Mouse (Mus musculus) lung, adult 18-20 months (tissue): ENCODE results near the gene Dnajb1.

Source experiments
- DNase-seq, 2 experiments: peaks; one replicate each; pipeline ENCODE4 v3.0.0; 2022; ENCODE audit warnings: mixed read lengths in 2 of 2

The Dnajb1 gene

DNA sequence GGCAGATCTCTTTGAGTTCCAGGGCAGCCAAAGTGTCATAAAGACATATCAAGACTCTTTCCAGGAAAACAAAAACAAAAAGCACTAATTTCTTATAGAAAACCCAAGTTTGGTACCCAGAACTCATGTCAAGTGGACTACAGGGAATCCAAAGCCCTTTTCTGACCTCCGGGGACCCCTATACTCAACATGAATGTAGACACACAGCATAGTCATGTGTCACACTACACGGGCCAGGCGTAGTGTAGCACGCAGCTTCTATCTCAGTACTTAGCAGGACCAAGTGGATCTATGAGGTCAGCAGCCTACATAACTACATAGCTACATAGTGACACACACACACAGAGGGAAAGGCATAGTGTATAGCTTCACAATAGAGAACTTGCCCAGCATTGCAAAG, 5.7 kb downstream of the Dnajb1 start:
- no peak for DNase-seq

DNA sequence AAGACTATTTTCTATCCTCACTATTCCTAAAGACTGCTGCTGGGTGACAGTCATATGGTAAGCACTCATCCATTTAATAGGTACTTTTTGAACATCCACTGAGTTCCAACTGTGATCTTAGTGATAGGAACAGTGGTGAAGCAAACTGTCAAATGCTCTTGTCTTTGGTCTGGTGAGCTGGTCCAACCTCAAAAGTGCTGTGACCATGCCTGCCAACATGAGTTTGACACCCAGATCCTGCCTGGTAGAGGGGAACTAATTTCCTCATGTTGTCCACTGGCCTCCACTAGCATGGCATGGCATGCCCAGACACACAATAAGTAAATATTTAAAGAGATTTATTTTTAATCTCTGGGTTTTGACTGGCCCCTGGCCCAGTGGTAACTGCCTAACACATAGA, 8.6 kb downstream of the Dnajb1 start:
- no peak for DNase-seq

- no peak for DNase-seq
These were observed 9.1 kb downstream of the Dnajb1 start for GRCm38 (mm10) chr8:83617111-83617510.

DNA sequence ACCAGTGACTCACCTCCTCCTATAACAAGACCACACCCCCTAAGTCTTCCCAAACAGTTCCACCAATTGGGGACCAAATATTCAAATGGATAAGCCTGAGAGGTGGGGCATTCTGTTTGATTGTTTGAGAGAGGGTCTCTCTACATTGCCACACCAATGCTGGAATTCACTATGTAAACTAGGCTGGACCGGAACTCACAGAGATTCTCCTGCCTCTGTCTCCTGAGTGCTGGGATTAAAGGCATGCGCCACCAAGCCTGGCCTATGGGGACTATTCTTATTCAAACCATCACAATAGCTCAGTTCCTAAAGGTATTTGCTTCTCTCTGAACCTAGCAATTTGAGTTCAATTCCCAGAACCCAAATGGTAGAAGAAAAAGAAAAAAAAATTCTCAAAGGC, 10.6 kb downstream of the Dnajb1 start:
- DNase-seq, result no peak

- DNase-seq, result no peak
These were observed 11.7 kb downstream of the Dnajb1 start for GRCm38 (mm10) chr8:83619568-83620285.

- DNase-seq, result no peak
These were observed 13.8 kb downstream of the Dnajb1 start for GRCm38 (mm10) chr8:83621691-83622388.

DNA sequence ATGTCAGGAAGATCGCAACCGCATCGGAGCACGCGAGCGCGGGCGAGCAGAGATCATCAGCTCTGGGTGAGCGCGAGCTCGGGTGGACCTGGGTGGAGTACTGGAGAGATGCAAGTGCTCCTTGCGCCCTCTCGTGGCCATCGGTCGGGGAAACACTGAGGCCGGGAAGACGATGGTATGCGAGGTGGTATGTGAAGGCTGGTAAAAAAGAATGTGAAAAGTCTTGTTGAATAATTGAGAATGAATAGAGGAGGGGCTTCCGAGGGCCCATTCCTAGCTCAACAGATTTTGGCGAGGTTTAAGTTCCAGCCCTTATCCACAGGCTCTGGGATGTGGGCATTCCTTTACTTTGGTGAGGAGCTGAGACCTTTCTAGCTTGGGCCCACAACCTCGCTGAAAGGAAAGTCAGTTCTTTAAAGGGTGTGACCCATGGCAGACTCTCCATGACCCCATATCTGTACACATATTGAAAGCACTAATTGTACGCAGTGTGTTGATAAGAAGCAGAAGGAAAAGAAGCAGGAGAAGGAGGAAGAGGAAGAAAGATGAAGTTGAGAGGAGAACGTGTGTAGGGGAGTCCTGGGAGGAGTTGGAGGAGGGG, 14.5 kb downstream of the Dnajb1 start:
- DNase-seq, result peak; percentile 86 to 91

GRCm38 (mm10) chr8:83623549-83623948, 15.6 kb downstream of the Dnajb1 start:
- DNase-seq, result no peak

DNA sequence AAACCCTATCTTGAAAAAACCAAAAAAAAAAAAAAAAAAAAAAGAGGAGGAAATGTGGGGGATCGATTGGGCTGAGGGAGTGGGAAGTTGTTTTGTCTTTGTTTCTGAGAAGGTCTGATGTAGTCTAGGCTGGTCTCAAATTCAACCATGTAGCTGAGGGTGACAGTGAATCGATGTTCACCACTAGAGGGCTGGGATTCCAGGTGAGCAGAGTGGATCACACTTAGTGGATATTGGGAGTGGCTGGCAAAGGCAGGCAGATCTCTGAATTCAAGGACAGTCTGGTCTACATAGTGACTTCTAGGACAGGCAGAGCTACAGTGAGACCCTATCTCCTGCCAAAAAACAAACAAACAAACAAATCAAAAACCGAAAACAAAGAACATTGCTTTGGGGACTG, 16.7 kb downstream of the Dnajb1 start:
- peak in 1 of 2 experiments; percentile 40 for DNase-seq

DNA sequence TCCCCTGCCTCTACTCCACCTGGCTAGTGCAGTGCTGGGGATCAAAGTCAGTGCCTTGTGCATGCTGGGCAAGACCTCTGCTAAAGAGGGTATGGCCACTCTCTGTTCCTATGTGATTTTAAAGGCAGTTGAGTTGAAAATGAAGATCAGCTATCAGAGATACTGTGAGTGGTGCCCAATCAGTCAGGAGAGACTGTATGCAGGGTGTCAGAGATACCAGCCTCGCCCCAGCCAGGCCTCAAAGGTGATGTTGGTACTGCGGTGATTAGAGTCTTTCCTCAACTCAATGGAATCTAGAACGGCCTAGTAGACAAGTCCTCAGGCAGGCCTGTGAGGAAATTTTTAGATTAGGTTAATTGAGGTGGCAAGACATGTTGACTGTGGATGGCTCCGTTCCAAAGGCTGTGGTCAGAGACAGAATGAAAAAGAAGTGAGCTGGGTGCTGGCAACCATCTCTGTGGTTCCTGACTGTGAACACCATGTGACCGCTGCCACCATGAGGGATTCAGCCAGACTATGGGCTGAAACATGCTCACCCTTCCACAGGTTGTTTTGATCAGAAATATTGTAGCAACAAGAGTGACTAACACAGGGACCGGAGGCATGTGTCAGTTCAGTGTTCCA, 17.8 kb downstream of the Dnajb1 start:
- no peak for DNase-seq

DNA sequence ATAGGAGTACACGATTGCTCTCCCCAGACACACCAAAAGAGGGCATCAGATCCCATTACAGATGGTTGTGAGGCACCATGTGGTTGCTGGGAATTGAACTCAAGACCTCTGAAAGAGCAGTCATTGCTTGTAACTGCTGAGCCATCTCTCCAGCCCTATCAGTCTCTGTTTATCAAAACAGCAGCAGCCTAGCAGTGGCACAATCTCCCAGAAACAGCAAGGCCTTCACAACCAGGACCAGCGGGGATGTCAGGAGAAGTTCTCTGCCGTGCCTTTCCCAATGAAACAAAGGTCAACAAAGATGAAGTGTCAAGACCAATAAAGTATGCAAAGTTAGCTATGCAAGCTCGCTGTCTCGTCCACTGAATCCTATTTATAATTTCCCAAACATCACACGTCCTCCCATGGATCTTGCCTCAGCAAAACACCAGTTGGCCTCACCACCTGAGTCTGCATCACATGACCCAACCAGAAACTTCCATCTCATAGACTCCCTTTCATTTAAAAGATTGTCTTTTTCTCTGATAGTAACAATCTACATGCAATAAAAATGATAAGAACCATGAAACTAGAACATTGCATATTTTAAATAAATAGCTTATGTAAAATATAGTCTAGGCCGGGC, 24.2 kb downstream of the Dnajb1 start:
- no peak for DNase-seq

DNA sequence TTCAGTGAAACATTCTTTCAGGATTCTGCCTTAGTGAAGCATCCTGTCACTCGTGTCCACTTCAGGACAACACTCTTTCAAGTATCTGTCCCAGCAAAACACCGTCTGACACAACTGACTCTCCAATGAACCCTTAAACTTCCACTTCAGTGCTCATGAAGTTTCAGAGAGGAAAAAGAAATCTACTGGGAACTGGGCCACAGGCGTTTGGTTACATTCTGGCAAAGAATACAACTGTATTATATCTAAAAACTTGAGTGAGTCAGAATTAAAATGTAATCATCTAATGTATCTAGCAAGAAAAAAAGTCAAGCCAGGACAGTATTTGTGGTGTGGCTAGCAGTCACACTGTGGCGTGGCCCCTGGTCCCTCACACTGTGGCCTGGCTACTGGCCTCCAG, 30.9 kb downstream of the Dnajb1 start:
- no peak for DNase-seq

GRCm38 (mm10) chr8:83639649-83640048, 31.7 kb downstream of the Dnajb1 start:
- no peak for DNase-seq

GRCm38 (mm10) chr8:83647511-83647910, 39.5 kb downstream of the Dnajb1 start:
- DNase-seq, result no peak

DNA sequence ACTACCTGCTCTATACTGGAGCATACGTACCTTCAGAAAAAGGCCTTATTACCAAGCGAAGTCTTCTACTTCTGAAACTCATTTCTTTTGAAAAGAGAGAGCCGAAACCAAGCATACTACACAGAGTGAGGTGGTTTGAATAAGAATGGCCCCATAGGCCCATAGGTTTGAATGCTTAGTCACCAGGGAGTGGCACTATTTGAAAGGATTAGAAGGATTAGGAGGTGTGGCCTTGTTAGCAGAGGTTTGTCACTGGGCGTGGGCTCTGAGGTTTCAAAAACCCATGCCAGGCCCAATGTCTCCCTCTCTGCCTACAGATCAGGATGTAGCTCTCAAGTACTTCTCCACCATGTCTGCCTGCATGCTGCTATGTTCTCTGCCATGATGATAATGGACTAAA, 40.0 kb downstream of the Dnajb1 start:
- no peak for DNase-seq

- DNase-seq, result no peak
These were observed 41.7 kb downstream of the Dnajb1 start for GRCm38 (mm10) chr8:83649699-83650098.

DNA sequence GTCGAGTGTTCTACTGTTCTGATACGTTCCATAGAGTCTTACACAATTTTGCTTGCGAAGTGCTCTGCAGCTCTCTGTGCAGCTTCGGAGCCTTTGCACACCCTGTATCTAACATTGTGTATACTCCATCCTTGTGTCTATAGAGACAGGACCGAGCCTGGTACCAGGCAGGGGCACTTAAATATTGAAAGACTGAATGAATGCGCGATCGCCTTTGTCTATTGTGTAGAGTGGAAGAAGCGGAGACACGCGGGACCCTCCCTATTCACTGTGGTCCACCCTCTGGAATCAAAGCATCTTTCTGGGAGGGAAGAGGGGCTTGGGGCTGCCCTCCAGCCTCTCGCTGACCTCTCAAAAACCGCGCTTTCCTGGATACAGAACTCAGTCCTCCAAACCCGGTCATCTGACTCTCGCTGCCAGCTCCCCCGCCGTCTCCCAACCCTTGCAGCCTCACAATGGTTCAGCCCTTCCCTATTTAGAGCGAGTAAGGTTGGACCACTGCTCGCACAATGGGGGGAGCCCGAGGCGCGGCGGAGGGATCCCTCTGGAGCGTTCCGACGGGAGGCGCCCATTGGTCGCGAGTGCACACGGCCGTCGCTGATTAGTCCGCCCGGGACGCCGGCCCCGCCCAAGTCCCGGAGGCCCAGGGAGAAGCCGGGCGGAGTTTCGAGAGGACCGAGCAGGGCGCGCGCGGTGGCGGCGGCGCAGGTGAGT, 44.2 kb downstream of the Dnajb1 start, which contains the start of gene Gipc1:
TSS of gene Gipc1 (plus strand) at position 648 of the 714 bp plus-strand sequence.
- DNase-seq, result peak; percentile 98

GRCm38 (mm10) chr8:83652744-83653661, 45.0 kb downstream of the Dnajb1 start:
- DNase-seq, result peak in 1 of 2 experiments; percentile 54

DNA sequence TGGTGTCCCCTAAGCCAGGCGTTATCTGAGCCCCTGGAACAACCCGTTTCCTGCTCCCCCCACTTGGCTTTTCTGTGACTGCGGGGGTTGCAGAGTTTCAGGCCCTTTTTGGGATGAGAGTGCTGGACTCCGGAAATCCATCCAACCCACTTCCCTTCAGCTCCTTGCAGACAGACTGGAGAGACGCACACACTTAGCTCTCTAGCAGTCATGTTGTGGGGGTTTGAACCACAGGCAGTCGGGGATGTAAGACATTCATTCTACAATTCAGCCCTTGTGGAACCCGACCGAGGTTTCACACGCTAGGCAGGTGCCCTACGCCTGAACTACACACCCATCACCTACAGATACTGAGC, 45.6 kb downstream of the Dnajb1 start:
- DNase-seq, result no peak

GRCm38 (mm10) chr8:83654725-83655124, 46.7 kb downstream of the Dnajb1 start:
- no peak for DNase-seq

DNA sequence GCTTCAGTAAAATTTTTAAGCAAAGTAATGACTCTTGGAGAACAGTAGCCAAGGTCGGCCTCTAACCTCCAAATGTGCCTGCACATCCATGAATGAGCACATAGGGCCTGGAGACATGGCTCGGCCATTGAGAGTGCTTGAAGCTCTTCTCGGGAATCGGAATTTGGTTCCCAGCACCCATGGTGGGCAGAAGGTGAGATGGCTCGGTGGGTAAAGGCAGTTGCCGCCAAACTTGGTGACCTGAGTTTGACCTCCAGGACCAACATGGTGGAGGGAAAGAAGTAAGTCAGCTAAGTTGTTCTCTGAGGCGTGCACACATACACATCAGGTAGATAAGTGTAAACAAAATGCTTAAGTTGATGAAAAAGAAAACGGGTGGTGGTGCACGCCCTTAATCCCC, 48.0 kb downstream of the Dnajb1 start:
- DNase-seq, result no peak
